Mouse (Mus musculus): Measurements from ENCODE around the gene Asb2. TPM values are rescaled to one million over a fixed set of nuclear protein-coding genes. Genes with fewer than 3 reads are reported as not detected.

Asb2 gene
- polyA plus RNA-seq, 1 experiment = not detected

DNA sequence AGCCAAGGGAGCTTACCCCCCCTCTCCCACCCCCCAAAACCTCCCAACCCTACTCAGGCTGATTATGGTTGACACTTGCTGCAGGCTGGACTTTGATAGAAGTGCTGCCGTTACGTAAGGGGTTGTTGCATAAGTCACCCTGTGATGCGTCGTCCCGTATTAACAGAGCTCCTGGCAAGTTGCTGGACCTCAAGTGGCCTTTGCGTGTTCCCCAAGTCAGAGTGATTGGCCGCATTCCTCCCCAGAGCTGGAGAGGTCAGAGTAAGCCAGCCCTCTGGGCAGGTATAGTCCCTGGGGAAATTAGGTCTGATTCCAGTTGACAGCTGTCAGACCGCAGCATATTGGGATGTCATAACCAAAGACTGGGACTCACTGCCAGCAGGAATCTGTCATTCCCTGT lies 43.9 kb downstream of the Asb2 start:
- TF ChIP-seq GATA1 (IDR thresholded peaks at IDR 0.05; ENCODE audit: low read length) = no peak

DNA sequence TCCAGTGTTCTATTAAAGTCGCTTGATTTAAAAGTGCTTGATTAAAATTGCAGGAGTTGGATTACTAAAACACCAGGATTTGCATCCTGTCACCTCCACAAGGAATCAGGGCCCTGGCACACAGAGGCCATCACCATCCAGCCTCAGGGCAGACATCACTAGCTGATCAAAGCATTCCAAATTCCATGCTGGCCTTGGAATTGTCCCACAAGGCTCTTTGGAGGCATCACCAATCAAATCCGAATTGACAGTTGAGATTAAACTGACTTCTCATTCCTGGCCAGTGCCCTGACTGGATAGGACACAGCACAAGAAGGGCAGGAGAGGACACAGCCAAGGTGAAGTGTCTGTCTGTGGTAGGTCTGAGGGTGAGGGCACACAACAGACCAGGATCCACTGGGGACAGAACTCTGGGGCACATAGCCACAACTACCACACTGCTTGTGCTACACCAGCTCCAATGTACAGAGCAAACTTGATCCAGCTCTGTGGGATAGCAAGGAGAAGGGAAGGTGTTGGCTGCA lies 45.0 kb downstream of the Asb2 start, which contains the start of gene Fam181a:
Fam181a (plus strand) TSS at position 232 of the 524 bp plus-strand sequence.
- no peak for TF ChIP-seq GATA1 (IDR thresholded peaks at IDR 0.05; ENCODE audit: low read length)

DNA sequence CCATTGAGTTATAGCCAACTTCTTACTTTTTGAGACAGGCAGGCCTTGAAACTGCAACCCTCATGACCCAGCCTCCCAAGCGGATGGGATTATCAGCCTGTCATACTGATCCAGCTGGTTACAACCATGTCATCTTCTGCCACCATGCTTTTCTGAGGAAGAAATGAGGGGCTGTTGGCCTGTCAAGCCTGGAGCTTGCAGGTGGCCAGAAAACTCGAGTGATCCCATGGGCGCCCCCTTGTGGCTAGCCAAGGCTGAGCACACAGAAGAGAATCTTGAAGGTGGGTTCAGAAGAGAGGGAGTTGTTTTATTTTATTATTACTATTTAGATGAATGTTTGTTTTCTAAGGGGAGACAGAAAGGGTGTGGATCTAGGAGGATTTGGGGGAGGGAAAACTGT lies 49.1 kb downstream of the Asb2 start:
- TF ChIP-seq GATA1 (IDR thresholded peaks at IDR 0.05; ENCODE audit: low read length) = no peak

DNA sequence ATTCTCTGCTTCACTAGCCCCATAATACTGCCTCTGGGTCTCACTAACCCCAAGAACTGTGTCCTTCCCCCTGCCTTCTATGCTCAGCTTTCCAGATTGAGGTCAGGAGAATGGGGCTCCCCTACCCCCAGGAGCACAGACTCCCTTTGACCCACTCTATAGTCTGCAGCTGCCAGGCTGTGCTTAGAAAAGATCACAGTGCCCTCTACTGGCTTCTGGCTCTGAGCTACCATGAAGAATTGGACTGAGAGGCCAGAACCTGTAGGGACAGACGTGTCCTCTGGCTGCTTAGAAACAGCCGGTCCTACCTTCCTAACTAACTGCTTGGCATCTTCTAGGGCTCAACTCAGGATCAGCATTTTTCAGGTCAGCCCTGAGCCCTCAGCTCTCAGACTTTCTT lies 49.6 kb downstream of the Asb2 start:
- no peak for TF ChIP-seq GATA1 (IDR thresholded peaks at IDR 0.05; ENCODE audit: low read length)

DNA sequence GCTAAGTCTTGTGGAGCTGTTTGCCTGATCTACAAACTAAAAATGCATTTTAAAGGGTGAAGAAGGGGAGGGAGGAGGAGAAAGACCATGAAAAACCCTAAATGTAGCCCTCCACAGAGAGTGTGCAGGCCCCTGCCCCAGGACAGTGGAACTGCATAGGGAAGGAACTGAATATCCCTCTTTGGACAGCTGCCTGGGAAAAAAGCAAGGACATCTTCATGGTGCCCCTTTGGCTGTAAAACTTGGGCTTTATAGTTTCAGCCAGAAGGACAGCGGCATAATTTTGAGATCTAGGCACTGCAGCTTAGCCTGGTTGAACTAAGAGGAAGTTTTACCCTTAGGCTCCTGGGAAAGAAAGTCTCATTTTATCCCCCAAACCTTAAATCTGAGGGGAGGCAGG lies 52.8 kb downstream of the Asb2 start:
- no peak for TF ChIP-seq GATA1 (IDR thresholded peaks at IDR 0.05; ENCODE audit: low read length)

DNA sequence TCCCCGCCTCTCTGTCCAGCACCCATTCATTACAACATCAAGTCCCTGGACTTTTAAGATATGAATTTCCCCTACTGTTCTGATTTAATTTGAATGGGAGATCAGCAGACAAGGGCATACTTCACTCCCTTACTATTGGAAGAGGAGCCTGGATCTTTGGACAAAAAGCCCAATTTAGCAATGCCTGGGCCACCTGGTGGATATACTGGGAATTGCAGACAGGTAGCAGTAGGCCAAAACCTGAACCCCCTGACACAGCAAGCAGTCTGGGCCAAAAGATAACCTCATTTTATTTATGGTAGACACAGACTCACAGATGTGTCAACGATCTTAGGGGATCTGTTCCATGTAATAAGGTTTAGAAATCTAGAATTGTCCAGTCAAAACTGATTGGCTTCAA lies 54.2 kb downstream of the Asb2 start:
- TF ChIP-seq GATA1 (IDR thresholded peaks at IDR 0.05; ENCODE audit: low read length) = no peak

DNA sequence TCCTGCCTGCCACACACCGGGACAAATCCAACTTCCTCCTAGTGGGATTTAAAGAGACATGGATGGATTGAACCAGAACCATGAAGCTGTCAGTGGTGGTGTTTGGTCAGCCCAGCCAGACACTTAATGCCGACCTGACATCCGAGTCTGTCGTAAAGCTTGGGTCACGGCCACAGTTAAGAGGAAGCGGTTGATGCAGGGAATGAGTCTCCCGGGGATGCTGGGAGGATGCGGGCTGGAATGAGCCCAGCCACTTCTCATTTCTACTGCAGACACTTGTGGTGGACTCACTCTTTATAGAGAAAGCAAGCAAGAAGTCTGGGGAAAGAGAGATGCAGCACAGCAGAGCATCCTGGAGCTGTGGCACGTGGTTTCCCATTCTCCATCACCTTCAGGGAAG lies 55.3 kb downstream of the Asb2 start:
- TF ChIP-seq GATA1 (IDR thresholded peaks at IDR 0.05; ENCODE audit: low read length) = no peak

DNA sequence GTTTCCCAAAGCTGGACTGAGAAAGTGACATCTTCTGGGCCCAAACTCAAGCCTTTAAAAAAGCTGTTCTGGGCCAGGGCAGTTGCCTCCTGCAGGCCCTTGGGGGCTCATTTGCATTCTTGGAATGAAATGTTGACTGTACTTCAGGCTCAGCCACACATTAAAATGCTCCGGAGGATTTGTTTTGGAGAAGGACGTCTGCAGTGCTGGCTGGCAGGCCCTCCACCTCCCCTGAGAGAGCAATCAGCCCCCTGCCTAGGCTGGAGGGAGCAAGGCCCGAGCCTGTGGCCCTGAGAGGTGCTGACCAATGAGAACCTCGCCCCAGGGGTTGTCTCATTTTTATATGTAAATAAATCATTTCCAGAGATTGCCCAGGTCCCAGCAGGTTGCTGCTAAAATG lies 59.5 kb downstream of the Asb2 start:
- no peak for TF ChIP-seq GATA1 (IDR thresholded peaks at IDR 0.05; ENCODE audit: low read length)

DNA sequence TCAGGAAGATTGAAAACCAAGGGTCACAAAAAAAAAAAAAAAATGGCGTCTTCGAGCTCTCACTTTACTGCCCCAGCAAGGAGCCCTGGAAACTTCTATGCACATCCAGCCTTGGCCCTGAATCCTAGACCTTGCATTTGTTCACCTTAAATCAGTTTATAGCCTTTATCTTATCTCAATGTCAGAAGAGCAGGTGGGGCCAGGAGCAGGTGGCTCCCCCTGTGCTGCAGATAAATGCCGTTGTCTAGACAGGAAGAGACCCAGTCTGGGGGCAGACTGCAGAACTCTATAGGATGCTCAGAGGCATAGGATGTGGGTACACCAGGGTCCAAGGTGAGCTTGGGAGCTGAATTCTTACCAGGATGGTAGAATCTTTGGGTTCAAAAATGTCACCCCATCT lies 63.4 kb downstream of the Asb2 start:
- TF ChIP-seq GATA1 (IDR thresholded peaks at IDR 0.05; ENCODE audit: low read length) = no peak

DNA sequence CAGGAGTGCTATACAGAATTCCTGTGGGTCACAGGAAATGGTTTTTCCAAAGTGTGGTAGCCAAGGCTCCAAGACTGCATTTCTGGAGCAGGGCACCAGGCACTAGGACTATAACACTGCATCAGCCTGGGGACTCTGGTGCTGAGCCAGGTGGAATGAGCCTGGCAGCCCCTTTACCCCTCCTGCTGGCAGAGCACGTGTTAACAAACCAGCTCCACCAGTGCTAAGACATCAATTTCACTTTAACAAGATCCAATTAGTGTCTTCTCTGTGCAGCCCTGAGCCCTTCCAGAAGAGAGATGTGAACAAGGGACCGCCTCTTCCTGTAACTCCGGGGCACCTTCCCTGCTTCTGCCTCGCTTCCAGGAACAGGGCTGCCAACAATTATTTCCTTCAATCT lies 68.5 kb downstream of the Asb2 start:
- no peak for TF ChIP-seq GATA1 (IDR thresholded peaks at IDR 0.05; ENCODE audit: low read length)

DNA sequence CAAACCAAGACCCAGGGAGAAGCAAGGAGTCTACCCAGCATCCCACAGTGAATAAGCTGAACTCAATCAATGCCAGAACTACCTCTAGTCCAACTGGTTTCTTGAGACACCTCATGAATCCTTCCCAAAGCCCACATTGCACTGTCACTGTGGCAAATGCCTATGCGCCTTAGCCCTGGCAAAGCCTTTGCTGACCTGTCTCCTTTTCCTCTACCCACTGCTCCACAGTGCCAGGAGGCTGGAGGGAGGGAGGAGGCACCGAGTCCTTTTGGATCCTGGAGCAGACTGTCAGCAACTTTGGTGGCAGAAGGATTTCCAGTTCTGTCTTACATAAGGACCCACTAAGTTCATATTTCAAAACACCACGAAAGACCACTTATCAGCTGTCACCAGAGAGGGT lies 72.4 kb downstream of the Asb2 start:
- no peak for TF ChIP-seq GATA1 (IDR thresholded peaks at IDR 0.05; ENCODE audit: low read length)

DNA sequence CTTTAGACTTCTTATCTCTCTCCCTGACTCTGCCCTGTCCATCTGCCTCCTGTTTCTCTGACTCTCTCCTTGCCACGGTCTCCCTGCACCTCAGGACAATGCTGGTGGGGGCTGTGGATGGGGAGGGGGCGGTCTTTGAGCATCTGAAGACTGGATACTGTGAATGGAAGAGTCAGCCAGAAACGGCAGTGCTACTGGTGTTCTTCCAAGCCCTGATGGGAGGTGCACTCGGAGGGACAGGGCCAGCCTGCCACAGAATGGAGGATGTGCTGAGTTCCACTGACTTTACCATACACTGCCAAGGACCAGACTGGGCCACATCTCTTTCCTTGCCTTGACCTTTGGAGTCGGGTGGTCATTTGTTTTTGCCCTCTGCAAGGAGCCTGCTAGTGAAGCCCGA lies 72.9 kb downstream of the Asb2 start:
- no peak for TF ChIP-seq GATA1 (IDR thresholded peaks at IDR 0.05; ENCODE audit: low read length)

DNA sequence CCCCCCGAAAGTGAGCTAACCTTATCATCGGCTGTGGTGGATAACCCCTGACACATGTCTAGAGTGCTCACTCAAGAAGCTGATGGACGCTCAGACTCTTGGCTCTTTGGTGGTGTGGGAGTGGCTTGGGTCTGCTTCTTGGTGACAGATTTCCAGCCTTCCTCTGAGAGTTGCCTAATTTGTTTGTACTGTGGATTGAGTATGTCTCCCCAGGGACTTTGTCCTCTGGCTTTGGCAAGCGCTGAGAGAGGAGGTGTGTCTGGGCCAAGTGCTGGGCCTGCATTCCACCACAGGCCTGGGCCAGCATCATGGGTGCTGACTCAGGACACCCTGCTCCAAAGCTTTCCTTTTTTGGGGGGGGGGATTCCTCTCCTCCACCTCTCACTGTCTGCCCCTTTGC lies 73.9 kb downstream of the Asb2 start:
- no peak for TF ChIP-seq GATA1 (IDR thresholded peaks at IDR 0.05; ENCODE audit: low read length)

DNA sequence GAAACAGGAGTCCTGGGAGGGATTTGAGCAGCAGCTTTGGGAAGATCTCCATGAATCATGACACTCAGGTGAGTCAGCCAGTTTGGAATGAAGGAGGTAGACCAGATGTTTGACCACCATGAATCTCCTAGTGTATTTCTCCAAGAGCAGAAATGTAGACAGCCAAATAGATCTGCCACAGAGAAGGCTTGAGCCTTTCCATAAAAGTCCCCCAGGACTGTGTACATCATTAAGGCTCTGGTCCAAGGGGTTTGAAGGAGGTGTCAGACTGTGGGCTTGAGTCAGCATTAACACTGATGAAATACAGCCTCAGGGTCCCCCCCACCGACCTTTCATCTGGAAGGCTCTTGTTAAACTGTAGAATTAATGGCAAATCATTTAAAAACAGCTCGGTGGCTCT lies 74.3 kb downstream of the Asb2 start:
- no peak for TF ChIP-seq GATA1 (IDR thresholded peaks at IDR 0.05; ENCODE audit: low read length)

DNA sequence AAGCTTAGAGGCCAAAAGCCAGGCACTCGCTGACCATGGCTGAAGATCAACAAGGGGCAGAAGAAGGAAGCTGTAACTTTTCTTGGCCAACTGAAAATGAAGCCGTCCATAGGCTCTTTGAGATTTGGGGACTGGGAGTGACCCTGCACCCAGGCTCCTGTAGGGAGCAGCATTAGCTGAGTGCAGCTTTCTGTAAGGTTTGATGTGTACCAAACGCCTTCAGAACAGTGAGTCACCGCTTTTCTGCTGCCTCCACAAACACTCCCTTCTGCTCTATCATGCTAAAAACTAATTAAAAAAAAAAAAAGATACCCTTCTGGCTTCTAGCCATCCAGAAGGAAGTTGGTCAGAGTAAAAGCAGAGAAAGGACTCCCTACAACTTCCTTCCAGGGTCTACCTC lies 79.4 kb downstream of the Asb2 start:
- no peak for TF ChIP-seq GATA1 (IDR thresholded peaks at IDR 0.05; ENCODE audit: low read length)

DNA sequence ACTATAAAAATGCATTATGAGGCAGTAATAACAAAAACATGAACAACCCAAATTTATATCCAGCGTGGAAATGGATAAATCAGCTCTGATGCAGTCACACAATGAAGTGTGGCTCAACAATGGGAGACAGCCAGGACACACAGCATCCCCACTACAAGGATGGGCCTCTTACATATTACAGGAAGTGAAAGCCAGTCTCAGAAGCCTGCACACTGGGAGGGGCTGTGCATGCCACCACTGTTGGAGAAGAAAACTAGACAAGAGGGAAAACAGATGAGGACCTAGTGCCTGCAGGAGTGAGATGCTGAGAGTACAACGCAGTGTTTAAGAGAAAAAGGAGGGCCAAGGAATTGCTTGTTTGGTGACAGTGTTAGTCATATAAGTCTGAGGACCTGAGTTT lies 82.1 kb downstream of the Asb2 start:
- no peak for TF ChIP-seq GATA1 (IDR thresholded peaks at IDR 0.05; ENCODE audit: low read length)

DNA sequence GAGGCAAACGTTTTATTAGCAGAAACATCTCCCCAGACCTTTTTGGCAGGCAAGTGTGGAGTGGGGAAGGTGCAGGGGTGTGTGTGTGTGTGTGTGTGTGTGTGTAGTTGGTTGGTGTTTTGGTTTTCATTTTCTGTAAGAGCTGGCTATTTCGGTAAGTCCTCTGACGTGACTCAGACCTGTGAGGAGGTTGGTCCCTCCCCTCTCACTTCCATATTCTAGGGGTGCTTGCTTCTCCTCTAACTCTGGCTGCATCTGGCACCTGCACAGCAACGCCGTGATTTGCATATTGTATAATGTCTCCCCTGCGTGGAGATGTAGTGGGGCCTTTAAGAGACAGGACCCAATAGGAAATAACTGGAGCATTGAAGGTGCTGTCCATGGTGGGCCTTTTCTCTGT lies 82.8 kb downstream of the Asb2 start:
- no peak for TF ChIP-seq GATA1 (IDR thresholded peaks at IDR 0.05; ENCODE audit: low read length)

DNA sequence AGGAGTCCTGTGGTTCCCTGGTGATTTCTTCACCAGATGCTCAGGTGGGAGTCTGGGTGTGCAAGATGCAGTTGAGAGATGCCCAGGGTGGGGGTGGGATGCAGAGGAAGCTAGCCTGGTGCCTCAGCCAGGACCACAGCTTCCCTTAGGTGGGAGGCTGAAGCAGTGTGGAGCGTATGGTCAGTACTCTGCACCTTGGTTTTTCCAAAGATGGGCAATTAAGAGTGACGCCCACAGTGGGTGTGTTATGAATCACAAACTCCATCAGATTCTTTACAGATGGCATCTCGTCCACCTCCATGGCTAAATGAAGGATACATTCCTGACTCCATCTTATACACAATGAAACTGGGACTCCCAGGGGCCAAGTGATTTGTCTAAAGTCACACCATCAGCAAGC lies 83.6 kb downstream of the Asb2 start:
- no peak for TF ChIP-seq GATA1 (IDR thresholded peaks at IDR 0.05; ENCODE audit: low read length)

Other genes starting within 250 kb of the Asb2 start
- not detected in 2 replicates for gene Prima1, start 113.9 kb downstream of the Asb2 start, polyA plus RNA-seq (2012)
- gene Fam181a, start 45.0 kb downstream of the Asb2 start, polyA plus RNA-seq (2012) = not detected in 2 replicates
- 2.7 and 3.7 TPM in 2 replicates for gene Otub2, start 32.7 kb upstream of the Asb2 start, polyA plus RNA-seq (2012)
- not detected in 2 replicates for gene 9330161L09Rik, start 51.8 kb upstream of the Asb2 start, polyA plus RNA-seq (2012)
- gene Ddx24, start 69.8 kb upstream of the Asb2 start, polyA plus RNA-seq (2012) = 19.2 and 50.5 TPM in 2 replicates
- gene Ifi27, start 78.2 kb upstream of the Asb2 start, polyA plus RNA-seq (2012) = 9.2 and 18.2 TPM in 2 replicates
- gene Ifi27l2a, start 87.7 kb upstream of the Asb2 start, polyA plus RNA-seq (2012) = 0.97 and 1.1 TPM in 2 replicates
- not detected in 2 replicates for gene Ifi27l2b, start 101.2 kb upstream of the Asb2 start, polyA plus RNA-seq (2012)
- not detected in 2 replicates for gene Ppp4r4, start 176.3 kb upstream of the Asb2 start, polyA plus RNA-seq (2012)

All from G1E-ER4 (cell line).